ENCODE assay signal across 12 mouse cellular contexts in the genomic region with DNA sequence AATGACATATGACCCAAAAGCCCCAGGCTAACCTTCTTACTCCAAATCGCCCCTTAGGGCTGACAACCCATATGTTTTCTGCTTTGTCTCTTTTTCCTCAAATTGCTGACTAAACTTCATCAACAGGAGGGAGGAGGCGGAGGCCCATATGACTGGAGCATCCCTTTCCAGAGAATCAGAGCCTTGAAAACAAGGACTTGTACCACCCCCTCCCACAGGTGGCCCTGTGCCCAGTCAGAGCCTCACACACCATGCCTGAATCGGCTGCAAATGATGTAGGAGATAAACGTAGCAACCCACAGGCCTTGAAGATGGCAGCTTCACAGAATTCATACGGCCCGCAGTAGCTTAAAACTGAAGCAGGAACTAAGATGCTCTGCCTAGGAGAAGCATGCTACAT.
A peak's percentile ranks its signal among the peaks of the same experiment; 100 is the strongest.
DNase-seq lines count a peak whose midpoint lies in the region.
"Had no signal": no experiment of that assay in that cellular context is flagged by ENCODE, and none has a peak within 500 bp of the region (broad histone marks: within the 10 kb centered on the region; RNA-seq: fewer than 3 reads in every experiment).

No protein-coding gene starts in this region.

- intact Hi-C loops in left cerebral cortex, postnatal 14 days (cut with DNase I): loop anchor here (5.0 kb wide), 1 partner anchor 132 kb away; no protein-coding TSS in a partner anchor

- peak; percentile 85 for DNase-seq in right cerebral cortex, adult 18-20 months
- DNase-seq in right cerebral cortex, postnatal 4 days: no peak
- DNase-seq in layer of hippocampus, adult 8-10 months (ENCODE audit: low spot score in 2 of 2): peak; percentile 87 to 88
- peak; percentile 63 to 68 for DNase-seq in left cerebral cortex, postnatal 14 days (ENCODE audit: low spot score in 2 of 2)
- DNase-seq in telencephalon, adult 2 months (ENCODE audit: low read depth, low spot score): peak; percentile 86
- no peak for DNase-seq in kidney, adult 18-20 months
- no peak for DNase-seq in gastrocnemius, postnatal 10 days
- DNase-seq: adrenal gland, postnatal 36 days; cerebellum, adult 9-10 months; lung, adult 2 months; lung, postnatal 36 days; thymus, postnatal 25 days had no signal

Comparison
In these comparisons a context has a peak if more than half of its experiments do, and no peak if none do; other contexts are left out.
1. DNase-seq: peak in right cerebral cortex, adult 18-20 months (single experiment), layer of hippocampus, adult 8-10 months (2 of 2), left cerebral cortex, postnatal 14 days (2 of 2) and telencephalon, adult 2 months (single experiment); none in right cerebral cortex, postnatal 4 days (single experiment), kidney, adult 18-20 months (single experiment) and gastrocnemius, postnatal 10 days (single experiment).